Mouse (Mus musculus) CD4-positive, CD25-positive, alpha-beta regulatory T cell, adult 4 months (primary cell): ENCODE data around the gene Hebp2. TPM values are rescaled to one million over a fixed set of nuclear protein-coding genes. Genes with fewer than 3 reads are reported as not detected.
A peak's percentile ranks its signal among the peaks of the same experiment; 100 is the strongest.
"Not testable (repeated sequence)": the region's sequence is repeated elsewhere in the genome, so short reads cannot be mapped to it uniquely, and the experiment has no call there.

Source experiments
- ATAC-seq: one replicate; pipeline ENCODE4 v1.8.0; 2017
- polyA plus RNA-seq, 2 experiments: library from polyadenylated mRNA; unstranded; fragments of 100-300 nt; shearing (Covaris generic); gene quantifications; one replicate each; pipeline ENCODE4 v1.2.1; 2017

The Hebp2 gene
- not detected for polyA plus RNA-seq

DNA sequence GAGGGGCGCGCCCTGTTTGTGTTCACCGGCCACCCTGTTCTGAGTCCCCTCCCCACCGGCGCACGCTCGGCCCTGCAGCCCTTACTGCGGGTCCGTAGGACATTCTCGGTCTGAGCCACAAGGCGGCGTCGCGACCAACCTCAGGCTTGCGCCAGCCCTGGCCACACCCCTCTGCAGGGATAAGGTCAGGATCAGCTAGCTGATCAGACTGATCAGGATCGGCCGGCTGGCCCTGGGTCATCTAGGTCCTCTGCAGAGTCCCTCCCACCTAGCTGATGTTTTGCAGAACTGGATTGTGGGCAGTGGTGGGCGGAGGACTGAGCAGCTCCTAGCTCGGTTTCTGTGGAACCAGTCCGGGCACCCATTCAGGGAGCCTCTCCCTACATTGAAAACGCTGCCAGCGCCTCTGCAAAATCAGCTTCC is at the start of gene Hebp2:
Hebp2 (minus strand) TSS at position 264 of the 423 bp plus-strand sequence.
- no peak for ATAC-seq

DNA sequence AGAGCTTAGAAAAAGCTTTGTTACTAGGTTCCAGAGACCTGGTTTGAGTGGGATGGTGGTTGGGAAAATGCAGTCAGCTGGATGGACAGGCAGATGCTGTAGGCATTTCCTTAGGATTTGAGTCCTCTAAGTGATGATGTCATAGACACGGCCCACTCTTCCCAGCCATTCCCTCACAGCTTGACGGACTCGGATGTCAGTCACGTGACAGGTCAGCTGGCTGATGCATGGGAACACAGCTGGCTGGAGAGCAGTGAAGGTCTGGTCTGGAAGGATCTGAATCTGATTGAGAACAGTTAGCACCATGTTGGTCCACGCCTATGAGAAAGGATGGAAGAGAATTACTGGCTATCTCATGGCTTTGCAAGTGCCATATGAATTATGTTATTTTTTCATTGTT is 43.6 kb upstream of the Hebp2 start:
- ATAC-seq = no peak

DNA sequence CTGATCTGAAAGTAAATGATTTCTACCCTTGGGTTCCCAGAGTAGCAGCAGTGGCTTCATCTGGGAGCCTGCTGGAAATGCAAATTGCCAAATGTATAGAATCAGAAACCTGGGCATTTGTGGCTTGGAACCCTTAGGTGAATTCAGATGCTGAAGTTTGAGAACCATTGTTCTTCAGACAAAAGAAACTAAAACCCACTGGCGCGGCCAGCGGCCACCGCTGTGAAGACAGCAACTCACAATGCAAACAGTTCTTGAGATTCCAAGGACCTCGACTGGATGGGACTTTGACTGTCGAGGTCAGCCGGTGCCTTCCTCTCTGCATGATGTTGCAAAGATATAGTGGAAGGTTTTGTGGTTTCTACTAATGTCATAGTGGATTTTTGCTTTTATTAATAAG is 38.3 kb upstream of the Hebp2 start:
- ATAC-seq = no peak

DNA sequence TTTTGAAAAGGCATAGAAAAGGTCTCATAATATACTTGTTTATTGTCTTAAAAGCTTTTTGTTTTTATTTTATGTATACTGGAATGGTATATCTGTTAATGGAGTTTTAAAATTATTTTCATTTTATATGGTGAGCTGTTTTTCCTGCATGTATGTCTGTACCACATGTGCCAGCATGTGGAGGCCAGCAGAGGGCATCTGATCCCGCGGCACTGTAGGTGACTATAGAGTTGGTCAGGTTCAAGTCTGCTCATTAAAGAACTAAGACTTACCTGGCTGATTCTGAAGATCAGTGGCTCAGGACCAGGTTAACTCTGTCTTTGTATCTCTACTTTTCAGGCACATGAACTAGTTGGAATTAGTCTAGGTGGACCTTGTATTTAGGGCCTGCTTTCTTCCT is 26.7 kb upstream of the Hebp2 start:
- ATAC-seq = no peak

DNA sequence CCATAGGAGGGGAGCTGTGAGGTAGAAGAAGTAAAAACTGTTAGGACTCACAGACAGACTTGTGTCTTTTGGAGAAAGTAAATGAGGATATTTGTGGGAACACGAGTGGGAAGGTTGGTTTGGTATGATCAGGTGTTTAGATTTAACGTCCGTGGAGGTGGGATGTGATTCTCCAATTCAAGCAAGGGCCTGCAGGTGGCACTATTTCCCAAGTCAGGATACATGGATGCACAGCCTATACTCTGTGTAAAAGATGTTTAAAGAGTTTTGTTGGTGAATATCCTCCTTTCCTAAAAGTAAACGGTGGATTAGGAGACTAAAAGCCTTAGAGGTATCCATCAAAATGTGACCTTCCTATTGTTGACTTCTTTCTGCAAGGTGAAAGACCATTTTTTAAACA is 17.1 kb upstream of the Hebp2 start:
- no peak for ATAC-seq

DNA sequence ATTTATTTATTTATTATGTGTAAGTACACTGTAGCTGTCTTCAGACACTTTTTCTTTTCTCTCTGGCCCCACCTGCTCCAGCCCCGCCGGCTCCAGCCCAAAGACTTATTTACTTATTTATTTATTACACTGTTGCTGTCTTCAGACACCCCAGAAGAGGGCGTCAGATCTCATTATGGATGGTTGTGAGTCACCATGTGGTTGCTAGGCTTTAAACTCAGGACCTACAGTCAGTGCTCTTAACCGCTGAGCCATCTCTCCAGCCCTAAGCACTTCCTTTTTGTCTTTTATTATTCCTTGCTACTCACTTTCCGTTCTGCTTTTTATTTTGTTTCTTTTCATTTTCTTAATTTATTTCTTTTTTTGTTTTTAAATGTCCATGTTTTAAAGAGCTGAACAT is 15.6 kb upstream of the Hebp2 start:
- no peak for ATAC-seq

DNA sequence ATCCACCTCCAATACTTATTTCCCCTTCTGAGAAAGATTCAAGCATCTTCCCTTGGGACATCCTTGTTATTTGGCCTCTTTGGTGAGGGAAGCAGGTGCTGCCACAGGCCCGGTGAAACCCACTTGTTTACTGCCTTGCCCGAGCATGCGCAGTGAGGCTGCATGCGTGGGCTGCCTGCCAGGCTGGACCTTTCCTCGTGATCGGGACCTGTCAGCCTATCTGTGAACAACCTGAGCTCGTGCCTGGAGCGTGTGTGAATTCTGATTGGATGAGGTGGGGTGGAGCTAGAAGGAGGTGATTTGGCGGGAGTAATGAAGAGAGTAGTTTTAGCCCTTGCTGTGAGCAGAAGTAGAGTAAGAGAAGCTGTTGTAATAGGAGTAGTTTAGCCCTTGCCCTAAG is 13.2 kb upstream of the Hebp2 start:
- ATAC-seq = not testable (repeated sequence)

DNA sequence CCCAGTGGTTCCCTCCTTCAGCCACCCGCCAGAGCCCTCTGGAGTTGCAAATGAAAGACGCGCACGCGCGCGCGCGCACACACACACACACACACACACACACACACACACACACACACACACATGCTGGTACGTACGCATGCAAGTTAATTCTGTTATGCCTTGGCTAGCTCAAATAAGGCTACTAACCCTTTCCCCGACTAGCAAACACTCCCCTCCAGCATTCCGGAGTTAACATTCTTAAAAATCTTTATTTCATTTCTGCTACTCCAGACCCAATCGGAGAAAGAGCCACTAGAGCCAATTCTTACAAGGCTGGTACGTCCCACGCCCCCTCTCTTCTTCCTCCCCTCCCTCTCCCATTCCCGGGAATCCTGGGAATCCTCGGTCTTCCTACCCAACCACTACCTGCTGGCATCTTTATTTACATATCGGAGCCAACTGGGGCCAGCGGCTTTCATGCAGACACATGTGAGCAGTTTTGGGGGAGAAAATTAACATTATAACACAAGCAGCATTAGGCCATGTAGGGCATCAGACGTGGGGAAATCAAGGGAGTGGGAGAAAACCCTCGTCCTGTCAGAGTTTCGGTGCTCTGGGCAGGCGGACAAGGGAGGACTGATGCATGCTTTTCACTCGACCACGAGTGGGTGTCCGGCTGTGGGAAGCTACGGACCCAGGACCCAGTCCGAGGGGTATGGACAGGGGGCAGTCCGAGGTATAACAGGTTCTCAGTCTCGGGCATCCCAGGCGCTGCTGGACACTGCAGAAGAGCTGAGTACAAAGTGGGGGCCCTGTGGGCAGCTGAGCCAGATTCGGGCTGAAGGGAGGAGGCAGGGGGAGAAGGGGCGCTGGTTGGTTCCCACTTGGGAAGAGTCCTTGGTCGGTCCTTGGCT is 3.7 kb upstream of the Hebp2 start:
- no peak for ATAC-seq

DNA sequence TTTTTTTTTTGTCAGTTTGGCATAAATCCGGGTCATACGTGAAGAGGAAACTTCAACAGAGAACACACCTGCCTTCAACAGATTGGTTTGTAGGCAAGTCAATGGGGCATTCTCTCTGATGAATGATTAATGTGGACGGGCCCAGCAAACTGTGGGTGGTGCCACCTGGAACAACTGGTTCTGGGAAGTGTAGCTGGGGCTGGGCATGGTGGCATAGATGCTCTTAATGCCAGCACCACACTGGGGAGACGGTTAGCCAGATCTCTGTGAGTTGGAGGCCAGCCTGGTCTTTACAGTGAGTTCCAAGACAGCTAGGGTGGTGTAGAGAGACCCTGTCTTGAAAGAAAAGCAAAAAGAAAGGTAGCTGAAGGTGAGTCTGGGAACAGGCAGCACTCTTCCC is 1.5 kb upstream of the Hebp2 start:
- no peak for ATAC-seq

DNA sequence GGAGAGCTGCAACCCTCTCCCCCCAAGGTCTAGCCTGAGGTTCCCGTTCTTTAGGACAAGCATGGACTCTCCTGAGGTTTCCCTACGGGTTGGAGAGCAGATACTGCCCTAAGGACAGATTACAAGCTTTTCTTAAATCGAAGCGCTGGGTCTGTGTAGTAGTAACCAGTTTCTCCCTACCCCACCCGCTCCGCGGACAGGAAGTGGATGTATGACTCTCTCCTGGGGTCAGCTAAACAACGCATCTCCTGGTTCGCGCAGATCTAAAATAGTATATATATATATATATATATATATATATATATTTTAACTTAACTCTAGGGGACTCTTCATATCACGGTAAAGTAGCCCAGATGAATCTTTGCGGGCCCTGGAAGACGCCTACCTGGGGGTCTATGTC is 567 bp downstream of the Hebp2 start:
- ATAC-seq = no peak

DNA sequence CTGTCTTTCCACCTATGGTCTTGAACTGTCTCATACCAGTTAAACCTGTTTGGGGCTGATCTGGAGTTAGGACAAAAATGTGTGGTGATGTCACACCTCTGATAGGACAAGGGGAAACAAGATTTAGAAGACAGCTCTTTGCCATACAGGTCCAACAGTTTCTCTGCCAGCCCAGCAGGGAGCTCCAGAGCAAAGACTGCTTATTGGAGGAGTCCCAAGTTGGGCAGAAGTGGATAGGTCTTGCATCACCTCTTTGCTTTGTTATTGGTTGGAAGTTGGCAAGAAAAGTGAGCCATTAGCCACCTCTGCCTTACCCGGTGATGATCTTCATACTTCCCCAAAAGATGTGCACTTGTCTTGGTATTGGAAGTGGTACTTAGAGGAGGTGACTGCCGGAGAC is 9.0 kb downstream of the Hebp2 start:
- no peak for ATAC-seq

DNA sequence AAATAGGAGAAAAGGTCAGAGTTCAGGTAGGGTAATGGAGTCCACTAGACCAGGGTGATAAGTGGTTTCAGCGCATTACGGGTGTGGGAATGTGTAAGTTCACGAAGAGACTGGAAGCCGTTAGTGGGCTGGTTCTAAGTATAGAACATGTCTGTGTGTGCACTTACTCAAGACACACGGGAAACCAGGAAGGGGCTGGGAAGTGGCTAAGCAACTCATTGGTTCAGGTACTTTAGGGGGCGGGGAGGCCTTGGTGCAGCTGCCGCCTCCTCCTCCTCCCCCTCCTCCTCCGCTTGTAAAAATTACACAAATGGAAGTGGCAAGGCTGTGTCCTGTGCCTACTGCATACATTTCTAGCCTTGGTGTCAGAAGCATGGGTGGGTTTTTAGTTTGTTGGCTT is 13.6 kb downstream of the Hebp2 start:
- ATAC-seq = no peak

DNA sequence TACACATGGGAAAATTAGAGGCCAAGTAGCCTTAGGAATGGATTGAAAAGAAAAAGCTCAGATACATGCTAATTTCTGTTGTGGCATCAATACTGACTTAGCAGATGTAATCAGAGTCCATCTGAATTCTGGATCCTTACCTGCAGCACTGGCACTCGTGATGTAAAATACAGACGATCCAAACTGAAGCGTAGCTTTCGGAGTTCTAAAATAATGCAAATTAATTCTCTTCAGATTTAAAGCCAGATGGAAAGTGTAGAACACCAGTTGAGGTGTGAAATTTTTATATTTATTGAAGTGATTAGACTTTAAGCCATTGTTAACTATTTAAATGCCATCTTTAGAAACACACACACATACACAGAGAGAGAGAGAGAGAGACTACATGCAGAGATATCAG is 15.7 kb downstream of the Hebp2 start:
- no peak for ATAC-seq

DNA sequence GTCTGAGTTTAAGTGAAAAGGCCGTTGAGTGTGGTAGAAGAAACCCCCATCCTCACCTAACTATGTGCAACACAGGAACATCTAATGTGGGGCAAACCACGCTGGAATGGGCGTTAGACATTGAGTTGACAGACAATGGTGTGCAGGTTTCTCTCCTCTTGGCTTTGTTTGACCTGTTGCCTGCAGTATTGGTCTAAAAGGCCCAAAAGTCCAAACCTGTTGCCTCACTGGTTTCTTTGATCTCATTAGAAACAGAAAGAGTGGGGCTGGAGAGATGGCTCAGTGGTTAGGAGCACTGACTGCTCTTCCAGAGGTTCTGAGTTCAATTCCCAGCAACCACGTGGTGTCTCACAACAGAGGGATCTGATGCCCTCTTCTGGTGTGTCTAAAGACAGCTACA is 16.7 kb downstream of the Hebp2 start:
- ATAC-seq = no peak

DNA sequence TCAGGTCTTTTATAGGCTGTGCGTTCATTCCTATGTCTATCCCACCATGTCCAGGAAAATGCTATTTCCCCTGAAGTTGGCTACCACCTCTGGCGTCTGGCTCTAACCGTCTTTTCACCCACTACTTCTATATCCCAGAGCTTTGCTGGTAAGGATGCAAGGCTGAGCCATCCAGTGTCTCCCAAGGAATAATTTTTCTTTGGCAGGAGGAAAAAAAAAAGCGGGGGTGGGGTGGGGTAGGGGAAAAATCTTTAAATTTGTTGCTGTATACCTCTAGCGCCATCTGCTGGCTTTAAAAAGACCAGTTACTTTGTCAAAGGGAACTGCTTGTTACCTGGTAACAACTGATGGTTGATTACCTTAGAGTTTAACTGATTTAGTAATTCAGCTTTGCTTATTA is 17.4 kb downstream of the Hebp2 start:
- ATAC-seq = no peak

DNA sequence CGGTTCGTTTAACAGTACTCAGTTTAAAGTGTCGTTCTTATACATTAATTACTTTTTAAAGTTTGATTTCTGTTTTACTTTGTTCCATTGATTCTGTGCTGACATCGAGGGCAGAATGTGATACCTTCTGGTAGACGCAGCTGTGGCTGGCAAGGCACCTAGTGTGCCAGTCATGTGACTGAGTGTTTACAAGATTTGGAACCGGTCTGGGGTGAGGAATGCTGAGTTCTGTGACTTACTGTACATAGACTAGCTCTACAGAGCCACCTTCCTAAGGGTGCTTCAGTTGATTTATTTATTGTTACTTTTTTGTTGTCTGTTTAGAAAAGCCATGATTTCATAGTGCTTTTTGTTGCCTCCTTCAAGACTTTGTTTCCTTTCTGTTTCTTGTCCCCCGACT is 18.1 kb downstream of the Hebp2 start:
- peak; percentile 63 for ATAC-seq

DNA sequence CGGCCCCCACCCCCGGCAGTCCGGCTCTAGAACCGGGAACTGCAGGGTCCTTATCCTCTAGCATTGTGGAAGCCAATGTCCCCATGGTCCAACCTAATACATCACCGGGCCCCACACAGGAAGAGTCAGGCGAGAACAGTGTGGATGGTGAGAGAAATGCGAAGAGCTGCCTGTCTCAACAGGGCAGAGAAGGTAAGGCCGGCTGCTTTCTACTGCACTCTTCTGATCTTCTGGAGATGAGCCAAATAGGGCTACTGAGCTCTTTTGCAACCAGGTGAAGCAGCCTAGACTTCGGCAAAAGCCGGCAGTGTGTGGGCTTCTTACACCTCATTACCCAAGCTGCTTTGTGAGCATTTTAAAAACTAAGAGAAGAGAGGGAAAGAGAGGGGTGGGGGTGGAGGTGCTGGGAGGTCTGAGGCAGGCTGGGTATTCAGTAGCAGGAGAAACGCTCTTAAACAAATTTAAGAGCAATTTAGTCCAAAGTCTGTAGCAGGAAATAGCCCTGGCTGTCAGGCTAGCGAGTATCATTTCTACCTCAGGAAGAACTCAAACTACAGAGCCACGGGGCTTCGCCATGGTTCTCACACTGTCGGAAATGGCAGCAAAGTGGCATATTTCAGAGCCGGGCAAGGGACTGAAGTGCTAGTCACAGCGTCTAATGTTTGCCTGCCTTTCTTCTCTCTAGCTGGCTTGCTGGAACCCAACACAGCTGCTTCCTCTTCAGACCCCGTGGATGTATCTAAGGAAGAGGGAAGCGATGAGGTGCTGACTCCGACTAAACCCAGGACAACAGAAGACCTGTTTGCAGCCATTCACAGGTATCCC is 18.8 kb downstream of the Hebp2 start:
- peak; percentile 60 for ATAC-seq

DNA sequence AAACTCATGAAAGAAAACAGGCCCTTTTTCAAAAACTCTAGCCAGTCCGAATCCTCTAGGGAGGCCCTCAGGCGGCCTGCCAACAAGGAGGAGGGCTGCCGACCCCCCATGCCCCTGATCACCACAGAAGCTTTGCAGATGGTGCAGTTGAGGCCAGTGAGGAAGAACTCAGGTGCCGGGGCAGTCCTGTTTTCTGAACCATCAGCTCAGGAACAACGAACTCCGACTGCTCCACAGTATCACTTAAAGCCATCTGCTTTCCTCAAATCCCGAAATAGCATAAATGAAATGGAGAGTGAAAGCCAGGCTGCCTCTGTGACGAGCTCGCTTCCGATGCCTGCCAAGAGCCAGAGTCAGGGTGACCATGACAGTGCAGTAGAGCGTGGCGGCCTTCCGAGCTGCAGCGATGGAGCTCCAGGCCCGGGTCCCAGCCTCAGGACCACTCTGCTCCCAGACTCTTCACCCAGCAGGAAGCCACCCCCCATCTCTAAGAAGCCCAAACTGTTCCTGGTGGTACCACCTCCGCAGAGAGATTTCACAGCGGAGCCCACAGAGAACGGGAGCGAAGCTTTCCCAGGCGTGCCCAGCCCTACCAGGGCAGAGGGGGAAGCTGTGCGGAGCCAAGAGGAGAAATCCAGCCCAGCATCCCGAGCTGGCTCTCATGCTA is 19.6 kb downstream of the Hebp2 start:
- no peak for ATAC-seq

DNA sequence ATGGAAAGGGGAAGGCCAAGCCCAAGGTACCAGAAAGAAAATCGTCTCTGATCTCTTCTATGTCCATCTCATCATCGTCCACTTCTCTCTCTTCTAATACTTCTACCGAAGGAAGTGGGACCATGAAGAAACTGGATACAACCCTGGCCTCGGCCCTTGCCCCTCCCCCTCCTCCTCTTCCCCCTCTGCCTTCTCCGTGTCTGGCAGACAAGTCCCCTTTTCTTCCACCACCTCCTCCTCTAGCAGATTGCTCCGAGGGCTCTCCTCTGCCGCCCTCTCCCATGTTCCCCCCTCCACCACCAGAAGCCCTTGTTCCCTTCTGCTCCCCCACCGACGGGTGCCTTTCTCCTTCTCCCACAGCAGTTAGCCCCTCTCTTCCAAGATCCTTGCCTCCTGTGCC is 20.1 kb downstream of the Hebp2 start:
- ATAC-seq = no peak

DNA sequence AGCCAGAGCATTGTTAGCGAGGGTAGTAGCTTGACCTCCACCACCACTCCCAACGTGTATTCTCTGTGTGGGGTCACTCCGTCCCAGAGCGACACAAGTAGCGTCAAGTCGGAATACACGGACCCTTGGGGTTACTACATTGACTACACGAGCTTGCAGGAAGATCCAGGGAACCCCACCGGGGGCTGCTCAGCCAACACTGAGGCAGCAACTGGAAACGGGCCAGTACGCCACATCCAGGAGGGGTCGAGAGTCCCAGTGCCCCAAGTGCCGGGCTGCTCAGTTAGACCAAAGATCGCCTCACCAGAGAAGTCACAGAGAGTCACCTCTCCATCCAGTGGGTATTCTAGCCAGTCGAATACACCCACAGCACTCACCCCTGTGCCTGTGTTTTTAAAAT is 20.6 kb downstream of the Hebp2 start:
- ATAC-seq = no peak

DNA sequence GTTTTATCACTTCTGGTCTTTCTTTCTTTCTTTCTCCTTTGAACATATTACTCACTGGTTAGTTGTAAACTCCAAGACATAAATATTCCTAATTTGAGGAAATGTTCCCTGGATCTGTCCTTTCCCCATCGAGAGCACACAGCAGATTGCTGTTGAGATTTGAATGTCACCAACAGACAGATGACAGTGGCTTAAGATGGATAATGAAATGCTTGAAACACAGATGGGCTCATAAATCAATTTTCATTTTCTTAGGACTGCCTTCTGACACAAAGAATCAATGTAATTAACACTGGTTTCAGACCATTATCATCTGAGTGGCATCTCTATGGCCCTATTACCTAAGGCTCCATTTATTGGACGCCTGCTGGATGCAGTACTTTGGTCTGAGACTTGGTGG is 23.3 kb downstream of the Hebp2 start:
- no peak for ATAC-seq

DNA sequence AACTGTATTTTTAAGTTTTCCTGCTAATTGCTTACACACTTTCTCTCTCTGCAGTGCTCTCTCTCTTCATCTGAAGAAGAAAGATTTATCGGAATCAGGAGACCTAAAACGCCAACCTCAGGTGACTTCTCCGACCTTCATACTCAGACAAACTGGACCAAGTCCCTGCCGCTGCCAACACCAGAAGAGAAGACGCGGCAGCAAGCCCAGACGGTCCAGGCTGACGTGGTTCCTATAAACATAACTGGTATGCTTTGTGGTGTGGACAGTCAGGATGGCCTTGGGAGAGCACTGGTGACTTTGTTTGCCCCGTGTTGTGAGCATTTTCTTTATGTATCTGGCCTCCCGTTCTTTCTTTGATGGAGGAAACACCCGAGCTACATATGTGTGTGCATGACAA is 34.4 kb downstream of the Hebp2 start:
- ATAC-seq = no peak

DNA sequence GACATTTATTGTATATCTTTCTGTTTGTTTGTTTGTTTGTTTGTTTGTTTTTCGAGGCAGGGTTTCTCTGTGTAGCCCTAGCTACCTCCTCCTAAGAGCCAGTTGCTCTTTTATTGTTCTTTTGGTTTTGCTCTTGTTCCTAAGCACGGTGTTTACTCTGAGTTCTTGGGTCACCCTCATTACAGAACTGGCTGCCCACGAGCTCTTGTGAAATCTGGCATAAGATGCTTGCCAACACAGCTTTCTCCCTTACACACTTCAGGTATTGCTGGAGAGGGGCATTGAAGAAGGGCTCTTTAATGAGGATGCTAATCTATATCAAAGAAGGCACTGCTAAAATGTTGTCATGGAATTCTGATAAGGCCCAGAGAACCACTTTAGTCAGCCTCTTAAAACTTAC is 35.2 kb downstream of the Hebp2 start:
- no peak for ATAC-seq
